Mouse (Mus musculus) lung, adult 2 months (tissue): ENCODE measurements at regions not wholly inside any gene's neighbourhood (a gene's known extent, or its start where the extent isn't known, plus 50 kb on each side); places are given as distances from the start of the nearest gene placed in this dataset.

ENCODE experiments used
- CTCF ChIP-seq: fragments of 200-500 bp; IDR thresholded peaks from 2 replicates; pipeline ENCODE4 v1.5.1; 2011; ENCODE audit warnings: mild to moderate bottlenecking, low read length, control low read depth; ENCODE audit not compliant: insufficient read depth
- POLR2A ChIP-seq: fragments of 200-500 bp; IDR thresholded peaks from 2 replicates; pipeline ENCODE4 v1.6.1; 2011; ENCODE audit warnings: low read depth, mild to moderate bottlenecking, control low read depth, low read length, borderline replicate concordance; ENCODE audit errors: extremely low read depth

GRCm38 (mm10) chr5:53381492-53382199 lies 84.3 kb upstream of the Rbpj start:
- TF ChIP-seq CTCF (peak; percentile 13; the same call in 1 of the 2 replicates), POLR2A (no peak)
